Mouse (Mus musculus) gastrocnemius, adult 2 months (tissue): ENCODE measurements around the gene Spry1. TPM values are rescaled to one million over a fixed set of nuclear protein-coding genes. Genes with fewer than 3 reads are reported as not detected.

Experiments used
- DNase-seq: peaks from one replicate; pipeline ENCODE4 v3.0.0; 2022
- H3K27ac ChIP-seq: fragments of 200-600 bp; 2 replicates; pipeline ENCODE4 v1.8.1; 2022; ENCODE audit warnings: mild to moderate bottlenecking
- H3K4me3 ChIP-seq: fragments of 200-600 bp; 2 replicates; pipeline ENCODE4 v1.8.1; 2022; ENCODE audit warnings: mild to moderate bottlenecking, moderate library complexity
- CTCF ChIP-seq: fragments of 200-600 bp; IDR thresholded peaks from 2 replicates; pipeline ENCODE4 v1.8.1; 2022; ENCODE audit warnings: antibody characterized with exemption, mild to moderate bottlenecking, moderate library complexity
- intact Hi-C: fragments of 180-260 bp; cut with DNase I; formaldehyde crosslinking; loops from one replicate; pipeline ENCODE4 v1.15.1; 2025
- total RNA-seq, 2 experiments: library from RNA; stranded (reverse); gene quantifications; 2 replicates each; pipeline ENCODE4 v1.2.3; 2021

Spry1 gene
- total RNA-seq, 2 experiments from 2014 or later: 12.3 to 21.8 TPM

DNA sequence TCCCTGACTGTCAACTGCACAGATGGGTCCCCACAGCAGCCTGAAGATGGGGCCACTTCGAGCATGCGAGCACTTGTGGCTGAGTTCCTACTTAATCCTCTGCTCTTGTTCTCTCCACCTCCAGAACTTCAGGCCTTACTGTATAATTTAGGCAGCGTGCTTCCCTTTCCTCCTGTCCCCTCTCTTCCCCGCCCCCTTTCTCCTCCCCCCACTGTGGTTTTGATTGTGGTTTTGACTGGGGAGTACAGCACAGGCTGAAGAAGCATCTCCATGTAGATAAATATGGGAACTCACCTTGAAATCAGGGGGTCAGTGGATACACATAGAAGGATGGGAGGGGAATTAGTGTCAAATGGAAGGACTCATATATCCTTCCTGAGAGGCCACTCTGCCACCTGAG, 53.2 kb downstream of the Spry1 start:
- no peak overlapping the region for H3K4me3 ChIP-seq
- intact Hi-C loops: no loop called here
- DNase-seq: no peak
- TF ChIP-seq CTCF: no peak
- no peak overlapping the region for H3K27ac ChIP-seq

GRCm38 (mm10) chr3:37693552-37693951, 53.8 kb downstream of the Spry1 start:
- Histone ChIP-seq H3K4me3 (no peak overlapping the region), H3K27ac (no peak overlapping the region)
- TF ChIP-seq CTCF: no peak
- DNase-seq: no peak
- intact Hi-C loops: no loop called here

Other genes with a start within 250 kb of the Spry1 start
- 10 to 100 TPM; 10.3 to 10.8 TPM for gene Spata5, start 220.1 kb upstream of the Spry1 start, total RNA-seq
- gene Nudt6, start 219.7 kb upstream of the Spry1 start, total RNA-seq: 10 to 100 TPM; 28.1 to 28.2 TPM
- under 1 TPM in 1 of 2 experiments, not detected in 1; 0.25 TPM for gene Gm5148, start 84.5 kb downstream of the Spry1 start, total RNA-seq